Mouse (Mus musculus) kidney, embryonic 16.5 days (tissue): ENCODE measurements at regions not wholly inside any gene's neighbourhood (a gene's known extent, or its start where the extent isn't known, plus 50 kb on each side); places are given as distances from the start of the nearest gene placed in this dataset.

Experiments
- ATAC-seq: fragments of 200-750 bp; cut with Nextera tagmentation; 2 replicates; pipeline ENCODE4 v1.8.0; 2017; ENCODE audit warnings: moderate TSS enrichment; ENCODE audit not compliant: low FRiP score, low TSS enrichment
- H3K27ac ChIP-seq: fragments of 300-500 bp; sonication (generic); 2 replicates; pipeline ENCODE4 v1.5.1; 2014; ENCODE audit warnings: low read length
- H3K27me3 ChIP-seq: fragments of 300-500 bp; sonication (generic); 2 replicates; pipeline ENCODE4 v1.6.1; 2014; ENCODE audit warnings: low read length, control low read depth, mixed read lengths; ENCODE audit not compliant: insufficient read depth
- H3K36me3 ChIP-seq: fragments of 300-500 bp; sonication (generic); 2 replicates; pipeline ENCODE4 v1.6.1; 2014; ENCODE audit warnings: low read length, control low read depth, mixed read lengths; ENCODE audit not compliant: insufficient read depth
- H3K4me1 ChIP-seq: fragments of 300-500 bp; sonication (generic); 2 replicates; pipeline ENCODE4 v1.6.1; 2014; ENCODE audit warnings: low read length, control low read depth, mixed read lengths; ENCODE audit not compliant: insufficient read depth
- H3K4me2 ChIP-seq: fragments of 300-500 bp; sonication (generic); replicated peaks from 2 replicates; pipeline ENCODE4 v1.6.1; 2014; ENCODE audit warnings: low read depth, low read length
- H3K4me3 ChIP-seq: fragments of 300-500 bp; sonication (generic); 2 replicates; pipeline ENCODE4 v1.5.1; 2014; ENCODE audit warnings: mild to moderate bottlenecking, low read length
- H3K9ac ChIP-seq: fragments of 300-500 bp; sonication (generic); replicated peaks from 2 replicates; pipeline ENCODE4 v1.6.1; 2014; ENCODE audit warnings: low read length
- H3K9me3 ChIP-seq: fragments of 300-500 bp; sonication (generic); 2 replicates; pipeline ENCODE4 v1.6.1; 2016; ENCODE audit warnings: low read length, control low read depth
- WGBS: fragments of 180-500 bp; shearing (Covaris S2); extraction: QIAGEN DNeasy Blood & Tissue Kit; methylation state at CpG from one replicate; pipeline ENCODE4 v1.1.7; 2014; 5-methylcytosine and 5-hydroxymethylcytosine counted together

GRCm38 (mm10) chr4:27845521-27845920, 967.4 kb upstream of the Epha7 start:
- Histone ChIP-seq H3K4me3 (no peak overlapping the region), H3K4me1 (no peaks in the 10 kb centered on the region), H3K4me2 (no peak overlapping the region), H3K27ac (no peak overlapping the region), H3K9ac (no peak overlapping the region), H3K27me3 (no peaks in the 10 kb centered on the region), H3K9me3 (no peaks in the 10 kb centered on the region), H3K36me3 (no peaks in the 10 kb centered on the region)
- no peak for ATAC-seq
- 79% methylated on average over 5 of the region's 5 CpGs for WGBS

- Histone ChIP-seq H3K9me3 (no peaks in the 10 kb centered on the region), H3K36me3 (no peaks in the 10 kb centered on the region), H3K4me3 (no peak overlapping the region), H3K27me3 (no peaks in the 10 kb centered on the region), H3K4me1 (no peaks in the 10 kb centered on the region), H3K9ac (no peak overlapping the region), H3K4me2 (no peak overlapping the region), H3K27ac (no peak overlapping the region)
- 95% methylated on average over 5 of the region's 5 CpGs for WGBS
- no peak for ATAC-seq
Measured at GRCm38 (mm10) chr4:27846106-27846622, 966.8 kb upstream of the Epha7 start.

- no peaks in the 10 kb centered on the region for H3K9me3 ChIP-seq
Measured at GRCm38 (mm10) chr4:27856086-27856485, 956.8 kb upstream of the Epha7 start.

GRCm38 (mm10) chr4:27887262-27887954, 925.5 kb upstream of the Epha7 start:
- no peak overlapping the region for H3K4me2 ChIP-seq
- no peaks in the 10 kb centered on the region for H3K4me1 ChIP-seq
- no peak overlapping the region for H3K4me3 ChIP-seq
- H3K27ac ChIP-seq = no peak overlapping the region
- no peaks in the 10 kb centered on the region for H3K9me3 ChIP-seq
- WGBS = 76% methylated on average over 5 of the region's 5 CpGs
- H3K36me3 ChIP-seq = no peaks in the 10 kb centered on the region
- ATAC-seq = no peak
- H3K27me3 ChIP-seq = no peaks in the 10 kb centered on the region
- H3K9ac ChIP-seq = no peak overlapping the region

More at GRCm38 (mm10) chr4:27856086-27856485, 956.8 kb upstream of the Epha7 start:
- Histone ChIP-seq H3K4me2 (no peak overlapping the region), H3K27ac (no peak overlapping the region), H3K27me3 (no peaks in the 10 kb centered on the region), H3K4me1 (no peaks in the 10 kb centered on the region), H3K4me3 (no peak overlapping the region), H3K36me3 (no peaks in the 10 kb centered on the region), H3K9ac (no peak overlapping the region)
- 80% methylated on average over 2 of the region's 2 CpGs for WGBS
- no peak for ATAC-seq

- no peaks in the 10 kb centered on the region for H3K4me1 ChIP-seq
- 81% methylated on average over 2 of the region's 2 CpGs for WGBS
- no peak overlapping the region for H3K9ac ChIP-seq
- H3K27me3 ChIP-seq = no peaks in the 10 kb centered on the region
- H3K4me2 ChIP-seq = no peak overlapping the region
- no peak overlapping the region for H3K4me3 ChIP-seq
- no peak for ATAC-seq
- no peak overlapping the region for H3K27ac ChIP-seq
- no peaks in the 10 kb centered on the region for H3K9me3 ChIP-seq
- no peaks in the 10 kb centered on the region for H3K36me3 ChIP-seq
Measured at GRCm38 (mm10) chr4:27896396-27896795, 916.5 kb upstream of the Epha7 start.

GRCm38 (mm10) chr4:27945351-27945750, 867.6 kb upstream of the Epha7 start:
- no peaks in the 10 kb centered on the region for H3K27me3 ChIP-seq
- no peaks in the 10 kb centered on the region for H3K36me3 ChIP-seq
- H3K4me1 ChIP-seq = no peaks in the 10 kb centered on the region
- no peaks in the 10 kb centered on the region for H3K9me3 ChIP-seq
- no peak overlapping the region for H3K4me3 ChIP-seq
- no peak for ATAC-seq
- no peak overlapping the region for H3K4me2 ChIP-seq
- WGBS = 86% methylated on average over 2 of the region's 2 CpGs
- H3K9ac ChIP-seq = no peak overlapping the region
- no peak overlapping the region for H3K27ac ChIP-seq

GRCm38 (mm10) chr4:27945768-27946167, 867.2 kb upstream of the Epha7 start:
- ATAC-seq = no peak
- no peak overlapping the region for H3K27ac ChIP-seq
- WGBS = 86% methylated on average over 1 of the region's 1 CpGs
- no peaks in the 10 kb centered on the region for H3K4me1 ChIP-seq
- no peaks in the 10 kb centered on the region for H3K36me3 ChIP-seq
- no peak overlapping the region for H3K9ac ChIP-seq
- no peak overlapping the region for H3K4me3 ChIP-seq
- no peaks in the 10 kb centered on the region for H3K27me3 ChIP-seq
- no peaks in the 10 kb centered on the region for H3K9me3 ChIP-seq
- no peak overlapping the region for H3K4me2 ChIP-seq

GRCm38 (mm10) chr4:27949970-27950717, 862.8 kb upstream of the Epha7 start:
- H3K36me3 ChIP-seq = no peaks in the 10 kb centered on the region
- H3K4me1 ChIP-seq = no peaks in the 10 kb centered on the region
- no peak overlapping the region for H3K9ac ChIP-seq
- H3K27ac ChIP-seq = no peak overlapping the region
- H3K4me3 ChIP-seq = no peak overlapping the region
- no peak overlapping the region for H3K4me2 ChIP-seq
- H3K9me3 ChIP-seq = no peaks in the 10 kb centered on the region
- no peaks in the 10 kb centered on the region for H3K27me3 ChIP-seq
- no peak for ATAC-seq
- 76% methylated on average over 8 of the region's 8 CpGs for WGBS

- Histone ChIP-seq H3K36me3 (no peaks in the 10 kb centered on the region), H3K9ac (no peak overlapping the region), H3K4me2 (no peak overlapping the region), H3K4me3 (no peak overlapping the region), H3K9me3 (no peaks in the 10 kb centered on the region), H3K4me1 (no peaks in the 10 kb centered on the region), H3K27ac (no peak overlapping the region), H3K27me3 (no peaks in the 10 kb centered on the region)
- peak; percentile 81; the same call in 1 of the 2 replicates for ATAC-seq
- WGBS = 42% methylated on average over 7 of the region's 7 CpGs
Measured at GRCm38 (mm10) chr4:27965046-27965681, 847.8 kb upstream of the Epha7 start.

- H3K27ac ChIP-seq = no peak overlapping the region
- no peak for ATAC-seq
- no peak overlapping the region for H3K4me2 ChIP-seq
- 73% methylated on average over 5 of the region's 5 CpGs for WGBS
- no peaks in the 10 kb centered on the region for H3K27me3 ChIP-seq
- no peak overlapping the region for H3K4me3 ChIP-seq
- no peak overlapping the region for H3K9ac ChIP-seq
- H3K36me3 ChIP-seq = no peaks in the 10 kb centered on the region
- H3K9me3 ChIP-seq = no peaks in the 10 kb centered on the region
- H3K4me1 ChIP-seq = no peaks in the 10 kb centered on the region
Measured at GRCm38 (mm10) chr4:27970569-27970968, 842.4 kb upstream of the Epha7 start.
